Mouse (Mus musculus): ENCODE data around the gene Hao1.

GRCm38 (mm10) chr2:134482683-134483082 is 71.5 kb downstream of the Hao1 start:
- TF ChIP-seq TAL1 (conservative IDR thresholded peaks at IDR 0.05; ENCODE audit: low read depth, low read length) (no peak), CTCF (IDR thresholded peaks at IDR 0.05; ENCODE audit: low read depth, low read length) (no peak), GATA1 (IDR thresholded peaks at IDR 0.05; ENCODE audit: borderline replicate concordance, low read length) (no peak), POLR2AphosphoS5 (IDR thresholded peaks at IDR 0.05; ENCODE audit: insufficient replicate concordance, low read depth, low read length) (no peak), GATA2 (IDR thresholded peaks at IDR 0.05; ENCODE audit: borderline replicate concordance, low read depth, low read length) (no peak)

All from G1E (cell line).